Mouse (Mus musculus): ENCODE results near the gene 1700001C19Rik. TPM values are rescaled to one million over a fixed set of nuclear protein-coding genes. Genes with fewer than 3 reads are reported as not detected.

1700001C19Rik gene
- polyA plus RNA-seq, 1 experiment, result not detected

DNA sequence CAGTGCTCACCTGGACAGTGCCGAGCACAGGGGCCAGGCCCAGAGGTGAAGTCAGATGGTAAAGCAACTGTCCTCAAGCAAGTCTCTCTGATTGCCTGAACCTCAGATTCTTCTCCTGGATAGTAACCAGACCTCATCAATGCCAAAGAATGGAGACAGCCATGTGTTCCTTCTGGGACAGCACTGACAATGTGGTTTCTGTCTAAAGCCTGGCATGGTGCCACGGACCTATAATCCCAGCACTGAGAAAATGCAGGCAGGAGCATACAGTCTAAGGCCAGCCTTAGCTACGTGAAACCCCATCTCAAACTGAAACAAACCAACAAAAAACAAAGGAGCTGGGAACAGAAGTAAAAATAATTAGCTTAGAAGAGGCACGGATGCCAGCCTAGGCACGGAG, 33.5 kb upstream of the 1700001C19Rik start:
- Histone ChIP-seq H3ac (ENCODE audit: control insufficient read depth, insufficient read length, low read depth) (no peak overlapping the region), H3K27me3 (ENCODE audit: control insufficient read depth, insufficient read depth, insufficient read length) (peaks cover 19% of the 10 kb centered on the region), H3K36me3 (ENCODE audit: control insufficient read depth, insufficient read depth) (no peaks in the 10 kb centered on the region), H3K4me3 (ENCODE audit: insufficient read depth, poor library complexity, severe bottlenecking) (no peak overlapping the region), H3K79me3 (ENCODE audit: low read depth) (no peaks in the 10 kb centered on the region), H3K79me2 (ENCODE audit: control insufficient read depth, insufficient read depth) (no peaks in the 10 kb centered on the region)
- no peak for TF ChIP-seq FOSL1 (IDR thresholded peaks at IDR 0.05; ENCODE audit: insufficient read depth, low read length, poor library complexity, severe bottlenecking)
- TF ChIP-seq CEBPB (IDR thresholded peaks at IDR 0.05; ENCODE audit: low read depth), result no peak
- TF ChIP-seq USF1 (IDR thresholded peaks at IDR 0.05; ENCODE audit: low read depth), result no peak
- TF ChIP-seq CTCF (IDR thresholded peaks at IDR 0.05; ENCODE audit: control insufficient read depth, insufficient read depth, insufficient read length), result no peak
- no peak for TF ChIP-seq MYOD1 (IDR thresholded peaks at IDR 0.05; ENCODE audit: control insufficient read depth, insufficient read length, low read depth)
- no peak for TF ChIP-seq MAX (IDR thresholded peaks at IDR 0.05)

GRCm38 (mm10) chr17:47470121-47470520, 32.9 kb upstream of the 1700001C19Rik start:
- no peak for TF ChIP-seq USF1 (IDR thresholded peaks at IDR 0.05; ENCODE audit: low read depth)
- no peak for TF ChIP-seq CEBPB (IDR thresholded peaks at IDR 0.05; ENCODE audit: low read depth)
- no peak for TF ChIP-seq MYOD1 (IDR thresholded peaks at IDR 0.05; ENCODE audit: control insufficient read depth, insufficient read length, low read depth)
- no peak for TF ChIP-seq CTCF (IDR thresholded peaks at IDR 0.05; ENCODE audit: control insufficient read depth, insufficient read depth, insufficient read length)
- TF ChIP-seq MYOG (IDR thresholded peaks at IDR 0.05; ENCODE audit: control insufficient read depth, extremely low read depth, insufficient read length), result no peak
- no peak for TF ChIP-seq FOSL1 (IDR thresholded peaks at IDR 0.05; ENCODE audit: insufficient read depth, low read length, poor library complexity, severe bottlenecking)
- no peak for TF ChIP-seq MAX (IDR thresholded peaks at IDR 0.05)
- H3K79me3 ChIP-seq (ENCODE audit: low read depth), result no peaks in the 10 kb centered on the region
- peaks cover 25% of the 10 kb centered on the region for H3K27me3 ChIP-seq (ENCODE audit: control insufficient read depth, insufficient read depth, insufficient read length)
- H3K36me3 ChIP-seq (ENCODE audit: control insufficient read depth, insufficient read depth), result no peaks in the 10 kb centered on the region
- no peak overlapping the region for H3ac ChIP-seq (ENCODE audit: control insufficient read depth, insufficient read length, low read depth)
- no peak overlapping the region for H3K4me3 ChIP-seq (ENCODE audit: insufficient read depth, poor library complexity, severe bottlenecking)
- no peaks in the 10 kb centered on the region for H3K79me2 ChIP-seq (ENCODE audit: control insufficient read depth, insufficient read depth)

DNA sequence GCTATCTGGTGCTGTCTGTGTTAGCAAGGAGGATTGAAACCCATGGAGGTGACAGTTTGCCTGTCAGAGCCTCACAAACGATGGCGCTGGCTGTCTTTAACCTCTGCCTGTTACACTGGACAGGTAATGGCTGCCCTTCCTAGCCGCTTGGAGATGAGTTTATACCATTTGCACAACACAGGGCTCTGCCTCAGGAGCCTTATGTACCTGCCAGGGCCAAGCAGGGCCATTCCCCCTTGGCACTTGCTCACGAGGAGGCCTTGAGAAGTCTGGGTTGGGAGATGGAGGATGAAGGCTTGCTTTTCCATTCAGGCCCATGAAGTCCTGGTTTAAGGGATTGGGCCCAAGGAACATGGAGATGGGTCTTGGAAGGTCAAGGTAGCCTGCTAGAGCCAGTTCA, 32.5 kb upstream of the 1700001C19Rik start:
- H3K4me3 ChIP-seq (ENCODE audit: insufficient read depth, poor library complexity, severe bottlenecking), result no peak overlapping the region
- H3K79me3 ChIP-seq (ENCODE audit: low read depth), result no peaks in the 10 kb centered on the region
- TF ChIP-seq MYOG (IDR thresholded peaks at IDR 0.05; ENCODE audit: control insufficient read depth, extremely low read depth, insufficient read length) (no peak), MYOD1 (IDR thresholded peaks at IDR 0.05; ENCODE audit: control insufficient read depth, insufficient read length, low read depth) (no peak), CEBPB (IDR thresholded peaks at IDR 0.05; ENCODE audit: low read depth) (no peak)
- no peaks in the 10 kb centered on the region for H3K36me3 ChIP-seq (ENCODE audit: control insufficient read depth, insufficient read depth)
- H3K27me3 ChIP-seq (ENCODE audit: control insufficient read depth, insufficient read depth, insufficient read length), result peaks cover 29% of the 10 kb centered on the region
- no peak overlapping the region for H3ac ChIP-seq (ENCODE audit: control insufficient read depth, insufficient read length, low read depth)
- H3K79me2 ChIP-seq (ENCODE audit: control insufficient read depth, insufficient read depth), result no peaks in the 10 kb centered on the region

DNA sequence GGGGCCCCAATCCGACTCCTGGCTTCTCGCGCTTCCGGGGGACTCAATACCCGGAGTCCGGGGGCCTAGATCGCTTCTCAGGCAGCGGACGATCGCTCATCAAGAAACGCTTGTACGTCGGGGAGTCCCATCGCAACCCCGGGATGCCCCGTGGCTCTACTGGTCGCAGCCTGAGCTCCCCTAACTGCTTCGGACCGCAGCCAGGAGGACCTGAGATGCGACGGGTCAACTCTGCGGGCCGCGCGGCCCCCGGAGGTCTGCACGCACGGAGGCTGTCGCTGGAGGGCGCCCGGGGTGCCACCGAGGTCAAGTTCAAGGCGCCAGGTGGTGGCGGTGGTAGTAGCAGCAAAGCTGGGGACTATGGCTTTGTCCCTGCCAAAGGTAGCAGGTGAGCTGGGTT, 31.3 kb upstream of the 1700001C19Rik start:
- no peaks in the 10 kb centered on the region for H3K79me3 ChIP-seq (ENCODE audit: low read depth)
- no peak overlapping the region for H3K4me3 ChIP-seq (ENCODE audit: insufficient read depth, poor library complexity, severe bottlenecking)
- H3ac ChIP-seq (ENCODE audit: control insufficient read depth, insufficient read length, low read depth), result no peak overlapping the region
- peaks cover 39% of the 10 kb centered on the region for H3K27me3 ChIP-seq (ENCODE audit: control insufficient read depth, insufficient read depth, insufficient read length)
- H3K36me3 ChIP-seq (ENCODE audit: control insufficient read depth, insufficient read depth), result no peaks in the 10 kb centered on the region
- H3K79me2 ChIP-seq (ENCODE audit: control insufficient read depth, insufficient read depth), result no peaks in the 10 kb centered on the region
- TF ChIP-seq USF1 (IDR thresholded peaks at IDR 0.05; ENCODE audit: low read depth) (no peak), CTCF (IDR thresholded peaks at IDR 0.05; ENCODE audit: control insufficient read depth, insufficient read depth, insufficient read length) (no peak), CEBPB (IDR thresholded peaks at IDR 0.05; ENCODE audit: low read depth) (no peak)

GRCm38 (mm10) chr17:47468063-47468462, 30.9 kb upstream of the 1700001C19Rik start:
- no peak overlapping the region for H3K4me3 ChIP-seq (ENCODE audit: insufficient read depth, poor library complexity, severe bottlenecking)
- H3K79me2 ChIP-seq (ENCODE audit: control insufficient read depth, insufficient read depth), result no peaks in the 10 kb centered on the region
- H3K36me3 ChIP-seq (ENCODE audit: control insufficient read depth, insufficient read depth), result no peaks in the 10 kb centered on the region
- peaks cover 39% of the 10 kb centered on the region for H3K27me3 ChIP-seq (ENCODE audit: control insufficient read depth, insufficient read depth, insufficient read length)
- no peaks in the 10 kb centered on the region for H3K79me3 ChIP-seq (ENCODE audit: low read depth)
- TF ChIP-seq USF1 (IDR thresholded peaks at IDR 0.05; ENCODE audit: low read depth), result no peak
- TF ChIP-seq MYOG (IDR thresholded peaks at IDR 0.05; ENCODE audit: control insufficient read depth, extremely low read depth, insufficient read length), result no peak
- TF ChIP-seq CTCF (IDR thresholded peaks at IDR 0.05; ENCODE audit: control insufficient read depth, insufficient read depth, insufficient read length), result no peak
- TF ChIP-seq CEBPB (IDR thresholded peaks at IDR 0.05; ENCODE audit: low read depth), result no peak
- no peak for TF ChIP-seq MYOD1 (IDR thresholded peaks at IDR 0.05; ENCODE audit: control insufficient read depth, insufficient read length, low read depth)
- no peak for TF ChIP-seq MAX (IDR thresholded peaks at IDR 0.05)
- TF ChIP-seq FOSL1 (IDR thresholded peaks at IDR 0.05; ENCODE audit: insufficient read depth, low read length, poor library complexity, severe bottlenecking), result no peak
- H3ac ChIP-seq (ENCODE audit: control insufficient read depth, insufficient read length, low read depth), result no peak overlapping the region

GRCm38 (mm10) chr17:47467659-47468058, 30.5 kb upstream of the 1700001C19Rik start:
- TF ChIP-seq MYOG (IDR thresholded peaks at IDR 0.05; ENCODE audit: control insufficient read depth, extremely low read depth, insufficient read length) (no peak), CTCF (IDR thresholded peaks at IDR 0.05; ENCODE audit: control insufficient read depth, insufficient read depth, insufficient read length) (no peak), CEBPB (IDR thresholded peaks at IDR 0.05; ENCODE audit: low read depth) (no peak), MAX (IDR thresholded peaks at IDR 0.05) (no peak), MYOD1 (IDR thresholded peaks at IDR 0.05; ENCODE audit: control insufficient read depth, insufficient read length, low read depth) (no peak), FOSL1 (IDR thresholded peaks at IDR 0.05; ENCODE audit: insufficient read depth, low read length, poor library complexity, severe bottlenecking) (no peak), USF1 (IDR thresholded peaks at IDR 0.05; ENCODE audit: low read depth) (no peak)
- Histone ChIP-seq H3K36me3 (ENCODE audit: control insufficient read depth, insufficient read depth) (no peaks in the 10 kb centered on the region), H3K79me3 (ENCODE audit: low read depth) (no peaks in the 10 kb centered on the region), H3K27me3 (ENCODE audit: control insufficient read depth, insufficient read depth, insufficient read length) (peaks cover 40% of the 10 kb centered on the region), H3ac (ENCODE audit: control insufficient read depth, insufficient read length, low read depth) (no peak overlapping the region), H3K4me3 (ENCODE audit: insufficient read depth, poor library complexity, severe bottlenecking) (no peak overlapping the region), H3K79me2 (ENCODE audit: control insufficient read depth, insufficient read depth) (no peaks in the 10 kb centered on the region)
